Mouse (Mus musculus) cerebellum, adult 2 months (tissue): ENCODE data around the gene Ccdc144b. TPM values are rescaled to one million over a fixed set of nuclear protein-coding genes. Genes with fewer than 3 reads are reported as not detected.

Source experiments
- DNase-seq, 2 experiments: peaks; one replicate each; pipeline ENCODE4 v3.0.0; 2021
- H3K27ac ChIP-seq: fragments of 200-500 bp; 2 replicates; pipeline ENCODE4 v1.5.1; 2012; ENCODE audit warnings: low read length, control low read depth, inconsistent platforms; ENCODE audit not compliant: insufficient read depth
- H3K27me3 ChIP-seq: fragments of 200-500 bp; 2 replicates; pipeline ENCODE4 v1.6.1; 2012; ENCODE audit warnings: inconsistent platforms, mild to moderate bottlenecking, low read length, moderate library complexity; ENCODE audit not compliant: control insufficient read depth, insufficient read depth
- H3K4me1 ChIP-seq: fragments of 200-500 bp; 2 replicates; pipeline ENCODE4 v1.6.1; 2011; ENCODE audit warnings: low read length; ENCODE audit not compliant: control insufficient read depth, insufficient read depth
- H3K4me3 ChIP-seq: fragments of 200-500 bp; replicated peaks from 2 replicates; pipeline ENCODE3; 2011; ENCODE audit warnings: mild to moderate bottlenecking, low read depth, low read length, control low read depth; ENCODE audit not compliant: insufficient read depth
- CTCF ChIP-seq: fragments of 200-500 bp; IDR thresholded peaks from 2 replicates; pipeline ENCODE4 v1.5.1; 2011; ENCODE audit warnings: low read depth, mild to moderate bottlenecking, control low read depth, low read length, moderate library complexity, borderline replicate concordance; ENCODE audit not compliant: insufficient read depth
- POLR2A ChIP-seq: fragments of 200-500 bp; IDR thresholded peaks from 2 replicates; pipeline ENCODE4 v1.6.1; 2011; ENCODE audit warnings: low read length, control low read depth, borderline replicate concordance; ENCODE audit not compliant: insufficient read depth
- WGBS: fragments of 180-500 bp; shearing (Covaris S2); methylation state at CpG from one replicate; pipeline ENCODE4 v1.1.7; 2018; 5-methylcytosine and 5-hydroxymethylcytosine counted together
- polyA plus RNA-seq: library from polyadenylated mRNA; depleted of rRNA; stranded (reverse); fragments of >200 nt; gene quantifications from 2 replicates; pipeline ENCODE4 v1.2.3, GENCODE M21; 2012

Ccdc144b gene
- polyA plus RNA-seq, 1 experiment, result not detected

DNA sequence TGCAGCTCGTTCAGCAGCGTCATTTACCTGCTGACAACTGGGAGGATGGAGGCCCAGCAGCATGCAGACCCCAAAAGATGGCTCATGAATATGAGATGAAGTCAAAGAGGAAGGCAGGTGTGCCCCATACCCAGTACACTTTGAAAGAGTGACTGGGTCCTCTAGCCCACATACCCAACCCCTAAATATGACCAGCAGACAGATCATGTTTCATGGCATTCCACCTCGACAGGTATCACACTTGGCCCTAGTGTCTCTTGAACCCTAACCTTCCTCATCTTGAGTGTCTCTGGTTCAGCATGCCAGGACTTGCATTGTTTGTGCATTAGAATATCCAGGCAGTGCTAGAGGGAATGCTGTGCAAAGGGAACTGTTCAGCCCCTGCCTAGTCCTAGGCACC lies 24.0 kb upstream of the Ccdc144b start:
- no peak for DNase-seq
- no peak for TF ChIP-seq CTCF
- no peak for TF ChIP-seq POLR2A
- H3K27ac ChIP-seq, result no peak overlapping the region
- H3K4me3 ChIP-seq, result no peak overlapping the region
- no peaks in the 10 kb centered on the region for H3K27me3 ChIP-seq
- H3K4me1 ChIP-seq, result no peaks in the 10 kb centered on the region
- 96% methylated on average over 3 of the region's 3 CpGs for WGBS

DNA sequence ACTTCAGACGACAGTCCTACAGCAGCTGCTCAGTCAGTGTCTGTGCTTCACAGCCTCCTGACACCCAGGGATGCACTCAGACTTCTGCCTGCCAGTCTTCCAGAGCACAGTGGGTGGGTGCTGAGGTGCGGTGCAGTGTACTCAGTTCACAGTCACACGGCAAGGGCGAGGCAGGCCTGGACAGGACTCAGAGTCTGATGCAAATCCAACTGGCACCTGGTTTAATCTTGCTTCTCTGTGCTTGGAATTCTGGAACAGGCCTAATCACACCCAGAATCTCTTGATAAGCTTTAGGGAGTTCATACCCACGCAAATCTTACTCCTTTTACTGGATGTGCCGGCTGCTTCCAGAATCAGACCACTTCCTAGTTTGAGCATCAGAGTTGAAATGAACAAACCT lies 22.1 kb upstream of the Ccdc144b start:
- H3K27ac ChIP-seq, result no peak overlapping the region
- 94% methylated on average over 6 of the region's 6 CpGs for WGBS
- no peak for DNase-seq
- no peaks in the 10 kb centered on the region for H3K4me1 ChIP-seq
- TF ChIP-seq CTCF, result no peak
- TF ChIP-seq POLR2A, result no peak
- H3K4me3 ChIP-seq, result no peak overlapping the region
- no peaks in the 10 kb centered on the region for H3K27me3 ChIP-seq

DNA sequence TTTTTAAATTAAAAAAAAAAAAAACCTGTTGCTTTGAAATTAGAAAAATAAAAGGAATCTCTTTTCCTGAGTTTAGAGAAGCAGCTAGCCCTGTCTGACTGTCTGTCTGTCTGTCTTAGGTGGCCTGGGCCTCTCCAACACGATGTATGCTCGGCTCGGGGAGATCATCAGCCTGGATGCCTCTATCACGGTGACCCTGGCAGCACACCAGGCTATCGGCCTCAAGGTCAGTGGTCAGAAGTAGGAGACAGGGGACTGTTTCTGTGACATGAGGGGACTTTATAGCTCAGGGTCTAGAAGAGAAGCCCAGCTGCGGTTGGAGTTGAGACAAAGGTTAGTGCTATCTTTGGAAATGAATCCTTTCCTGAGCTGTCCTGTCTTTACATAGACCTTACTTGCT lies 20.9 kb upstream of the Ccdc144b start:
- TF ChIP-seq CTCF (no peak), POLR2A (no peak)
- no peaks in the 10 kb centered on the region for H3K4me1 ChIP-seq
- DNase-seq, result no peak
- WGBS, result 97% methylated on average over 6 of the region's 6 CpGs
- H3K27ac ChIP-seq, result no peak overlapping the region
- H3K4me3 ChIP-seq, result no peak overlapping the region
- no peaks in the 10 kb centered on the region for H3K27me3 ChIP-seq

DNA sequence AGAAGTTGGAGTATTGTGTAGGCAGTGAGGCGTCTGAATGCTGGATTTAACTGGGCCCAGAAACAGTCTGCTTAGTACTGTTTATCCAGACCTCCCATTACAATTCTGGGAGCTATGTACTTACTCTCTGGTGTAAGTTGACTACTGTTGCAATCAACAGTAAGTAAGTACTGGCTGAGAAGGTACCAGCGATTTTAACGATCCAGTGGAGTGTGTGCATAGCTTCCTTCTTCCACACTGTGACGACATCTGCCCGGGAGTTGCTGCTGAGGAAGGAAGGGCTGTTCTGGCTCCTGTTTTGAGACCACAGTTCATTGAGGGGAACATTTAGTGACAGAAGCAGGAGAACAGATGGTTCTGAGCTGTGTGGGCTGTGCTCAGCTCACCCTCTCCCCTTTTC lies 17.7 kb upstream of the Ccdc144b start:
- no peak overlapping the region for H3K4me3 ChIP-seq
- no peak for DNase-seq
- H3K4me1 ChIP-seq, result peaks cover 5% of the 10 kb centered on the region; the same call in 1 of the 2 replicates
- H3K27ac ChIP-seq, result no peak overlapping the region
- 64% methylated on average over 5 of the region's 5 CpGs for WGBS
- TF ChIP-seq POLR2A (no peak), CTCF (no peak)
- H3K27me3 ChIP-seq, result no peaks in the 10 kb centered on the region

DNA sequence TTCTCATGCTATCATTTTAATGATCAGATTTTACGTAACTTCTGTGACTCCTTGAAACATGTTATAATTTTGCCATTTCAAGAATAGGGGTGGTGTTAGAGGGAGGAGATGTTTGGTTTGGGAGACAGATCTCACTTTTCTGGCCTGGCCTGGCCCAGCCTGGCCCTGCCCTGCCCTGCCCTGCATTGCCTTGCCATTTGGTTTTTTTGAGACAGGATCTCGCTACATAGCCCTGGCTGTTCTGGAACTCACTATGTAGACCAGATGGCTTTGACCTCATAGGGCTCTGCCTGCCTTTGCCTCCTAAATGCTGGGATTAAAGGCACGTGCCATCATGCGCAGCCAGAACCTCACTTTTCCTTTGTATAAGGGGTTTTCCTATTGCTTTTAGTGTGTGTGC lies 17.1 kb upstream of the Ccdc144b start:
- no peak overlapping the region for H3K4me3 ChIP-seq
- H3K27me3 ChIP-seq, result no peaks in the 10 kb centered on the region
- 55% methylated on average over 4 of the region's 4 CpGs for WGBS
- no peak for DNase-seq
- peaks cover 5% of the 10 kb centered on the region; the same call in 1 of the 2 replicates for H3K4me1 ChIP-seq
- TF ChIP-seq POLR2A (no peak), CTCF (no peak)
- no peak overlapping the region for H3K27ac ChIP-seq

DNA sequence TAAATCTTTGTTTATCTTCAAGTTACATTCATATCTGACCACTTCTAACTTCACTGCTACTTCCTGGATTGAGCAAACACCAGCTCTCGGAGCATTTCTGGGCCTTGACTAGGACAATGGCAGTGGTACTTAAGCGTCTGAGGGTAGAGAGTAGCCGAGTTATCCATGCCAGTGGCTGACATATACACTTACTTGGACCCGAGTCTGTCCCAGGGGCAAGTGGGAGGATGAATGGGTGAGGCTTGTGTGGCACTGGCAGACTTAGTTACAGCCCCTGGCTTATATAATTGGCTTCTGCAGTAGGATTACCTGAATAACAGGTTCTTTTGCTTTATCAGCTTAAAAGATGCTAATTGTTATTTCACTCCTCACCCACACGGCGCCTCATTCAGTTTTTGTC lies 14.4 kb upstream of the Ccdc144b start:
- Histone ChIP-seq H3K4me1 (peaks cover 5% of the 10 kb centered on the region; the same call in 1 of the 2 replicates), H3K4me3 (no peak overlapping the region), H3K27me3 (no peaks in the 10 kb centered on the region), H3K27ac (no peak overlapping the region)
- 90% methylated on average over 6 of the region's 6 CpGs for WGBS
- TF ChIP-seq POLR2A (no peak), CTCF (no peak)
- DNase-seq, result no peak

DNA sequence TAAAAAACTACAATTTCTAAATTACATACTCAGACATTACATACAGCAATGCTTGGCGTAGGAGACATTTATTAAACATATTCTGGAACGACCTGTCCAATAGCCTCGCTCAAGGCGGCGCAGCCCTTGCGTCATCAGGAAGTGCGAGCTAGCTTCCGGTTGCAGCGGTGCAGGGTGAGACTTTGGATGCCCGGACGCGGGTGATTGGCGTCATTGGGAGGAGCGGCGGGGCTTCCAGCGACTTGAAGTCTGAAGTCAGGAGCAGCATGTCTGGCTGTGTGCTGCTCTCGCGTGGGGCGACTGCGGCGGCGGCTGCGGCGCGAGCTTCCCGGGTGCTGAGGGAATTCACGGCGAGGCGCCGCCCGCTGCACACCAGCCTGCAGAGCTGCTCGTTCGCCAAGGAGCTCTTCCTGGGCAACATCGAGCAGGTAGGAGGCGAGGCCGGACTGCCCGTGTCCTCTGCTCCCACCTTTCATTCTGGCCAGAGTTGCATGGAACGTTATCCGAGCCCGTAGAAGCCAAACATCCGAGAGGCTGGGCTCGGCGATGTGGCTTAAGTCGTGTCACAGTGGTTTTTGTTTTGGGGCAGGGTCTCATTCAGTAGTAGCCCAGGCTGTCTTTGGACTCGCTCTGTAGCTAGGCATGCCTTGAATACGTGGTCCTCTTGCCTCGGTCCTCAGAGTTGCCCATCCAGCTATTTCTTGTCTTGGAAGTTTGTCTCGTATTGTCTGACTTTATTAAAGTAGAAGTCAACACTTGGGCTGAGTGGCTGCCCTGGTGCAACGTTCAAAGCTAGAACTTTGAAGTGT lies 12.7 kb upstream of the Ccdc144b start, which contains the start of gene Acad9:
Acad9 (plus strand) TSS at position 137 of the 809 bp plus-strand sequence.
- Histone ChIP-seq H3K27ac (no peak within 1 kb of the TSS), H3K27me3 (no peaks in the 10 kb centered on the region), H3K4me3 (peak within 1 kb of the TSS; percentile 82), H3K4me1 (peaks cover 5% of the 10 kb centered on the region; the same call in 1 of the 2 replicates)
- WGBS, result under 1% methylated on average over 49 of the region's 49 CpGs
- no peak for TF ChIP-seq CTCF
- peak; percentile 81 for TF ChIP-seq POLR2A
- peak; percentile 95 to 96 for DNase-seq

DNA sequence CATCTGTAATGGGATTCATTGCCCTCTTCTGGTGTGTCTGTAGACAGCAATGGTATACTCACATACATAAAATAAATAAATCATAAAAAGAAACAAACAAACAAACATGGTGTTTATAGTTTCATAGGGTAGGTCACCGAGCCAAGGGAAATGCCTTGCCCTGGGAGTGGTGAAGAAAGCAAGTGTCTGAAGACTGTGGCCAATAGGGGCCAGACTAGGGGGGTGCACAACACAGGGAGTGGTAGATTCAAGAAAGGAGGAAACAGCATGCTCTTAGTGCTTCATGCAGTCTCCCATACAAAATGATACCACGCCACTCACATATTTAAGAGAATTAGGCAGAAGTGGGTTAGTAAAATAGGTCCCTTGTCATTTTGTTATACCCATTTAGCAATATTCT lies 11.8 kb upstream of the Ccdc144b start:
- H3K27ac ChIP-seq, result no peak overlapping the region
- no peak for DNase-seq
- H3K4me1 ChIP-seq, result peaks cover 5% of the 10 kb centered on the region; the same call in 1 of the 2 replicates
- H3K27me3 ChIP-seq, result no peaks in the 10 kb centered on the region
- 100% methylated on average over 2 of the region's 2 CpGs for WGBS
- no peak overlapping the region for H3K4me3 ChIP-seq
- TF ChIP-seq POLR2A, result no peak
- no peak for TF ChIP-seq CTCF
